Mouse (Mus musculus): ENCODE measurements around the gene Rpl23. TPM values are rescaled to one million over a fixed set of nuclear protein-coding genes. Genes with fewer than 3 reads are reported as not detected.

The Rpl23 gene
- total RNA-seq, 2 experiments from 2014 or later = 379 to 436 TPM

GRCm38 (mm10) chr11:97813746-97814515 is 31.7 kb upstream of the Rpl23 start:
- DNase-seq = no peak

GRCm38 (mm10) chr11:97813085-97813484 is 30.8 kb upstream of the Rpl23 start:
- no peak for DNase-seq

GRCm38 (mm10) chr11:97812491-97812921 is 30.3 kb upstream of the Rpl23 start:
- DNase-seq = no peak

- DNase-seq = no peak
These were observed 29.5 kb upstream of the Rpl23 start for GRCm38 (mm10) chr11:97811569-97812362.

- no peak for DNase-seq
These were observed 28.7 kb upstream of the Rpl23 start for GRCm38 (mm10) chr11:97810970-97811369.

GRCm38 (mm10) chr11:97810356-97810755 is 28.1 kb upstream of the Rpl23 start:
- no peak for DNase-seq

GRCm38 (mm10) chr11:97809235-97810121 is 27.2 kb upstream of the Rpl23 start:
- no peak for DNase-seq

GRCm38 (mm10) chr11:97808621-97809234 is 26.5 kb upstream of the Rpl23 start:
- DNase-seq = peak; percentile 57

GRCm38 (mm10) chr11:97808093-97808492 is 25.9 kb upstream of the Rpl23 start:
- DNase-seq = no peak

- DNase-seq = no peak
These were observed 25.4 kb upstream of the Rpl23 start for GRCm38 (mm10) chr11:97807626-97808025.

GRCm38 (mm10) chr11:97806613-97806964 is 24.4 kb upstream of the Rpl23 start:
- DNase-seq = no peak

GRCm38 (mm10) chr11:97805662-97806612 is 23.7 kb upstream of the Rpl23 start:
- DNase-seq = peak; percentile 46

GRCm38 (mm10) chr11:97804841-97805661 is 22.8 kb upstream of the Rpl23 start:
- no peak for DNase-seq

- no peak for DNase-seq
These were observed 21.6 kb upstream of the Rpl23 start for GRCm38 (mm10) chr11:97803847-97804246.

- no peak for DNase-seq
These were observed 20.3 kb upstream of the Rpl23 start for GRCm38 (mm10) chr11:97802495-97802894.

GRCm38 (mm10) chr11:97802194-97802470 is 19.9 kb upstream of the Rpl23 start:
- no peak for DNase-seq

GRCm38 (mm10) chr11:97801409-97802193 is 19.4 kb upstream of the Rpl23 start:
- DNase-seq = no peak

- no peak for DNase-seq
These were observed 18.6 kb upstream of the Rpl23 start for GRCm38 (mm10) chr11:97800691-97801408.

All from gastrocnemius, postnatal 25 days (tissue).